Mouse (Mus musculus) spleen, adult 10 weeks (tissue): ENCODE results near the gene Bco2. TPM values are rescaled to one million over a fixed set of nuclear protein-coding genes. Genes with fewer than 3 reads are reported as not detected.

Experiments
- polyA plus RNA-seq: library from polyadenylated mRNA; stranded (reverse); fragments of 350-450 nt; fragmentation: Illumina TruSeq; extraction: RNeasy Lipid Tissue Mini Kit (QIAGEN cat#74804); gene quantifications from one replicate; pipeline ENCODE4 v1.2.3, GENCODE M21; 2015; ENCODE audit warnings: low replicate concordance; ENCODE audit not compliant: insufficient read depth

The Bco2 gene
- polyA plus RNA-seq, result 6.1 TPM

DNA sequence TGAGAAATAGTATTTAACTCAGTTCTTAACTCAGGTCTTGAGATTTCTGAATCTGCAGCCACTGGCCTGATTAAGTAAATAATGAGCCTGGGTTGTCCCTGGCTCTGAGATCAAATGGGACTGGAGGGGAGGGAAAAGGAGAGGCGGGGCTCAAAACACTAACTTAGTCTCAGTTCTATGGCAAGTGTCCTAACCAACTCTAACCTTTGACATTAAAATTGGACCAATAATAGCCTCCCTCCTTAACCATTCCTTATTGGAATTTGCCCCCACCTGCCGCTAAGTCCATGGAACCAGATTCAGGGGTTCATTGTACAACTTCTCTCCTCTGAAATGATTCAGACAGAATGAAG, at the start of gene Bco2:
TSS of gene Bco2 (minus strand) at position 88 of the 353 bp plus-strand sequence.

DNA sequence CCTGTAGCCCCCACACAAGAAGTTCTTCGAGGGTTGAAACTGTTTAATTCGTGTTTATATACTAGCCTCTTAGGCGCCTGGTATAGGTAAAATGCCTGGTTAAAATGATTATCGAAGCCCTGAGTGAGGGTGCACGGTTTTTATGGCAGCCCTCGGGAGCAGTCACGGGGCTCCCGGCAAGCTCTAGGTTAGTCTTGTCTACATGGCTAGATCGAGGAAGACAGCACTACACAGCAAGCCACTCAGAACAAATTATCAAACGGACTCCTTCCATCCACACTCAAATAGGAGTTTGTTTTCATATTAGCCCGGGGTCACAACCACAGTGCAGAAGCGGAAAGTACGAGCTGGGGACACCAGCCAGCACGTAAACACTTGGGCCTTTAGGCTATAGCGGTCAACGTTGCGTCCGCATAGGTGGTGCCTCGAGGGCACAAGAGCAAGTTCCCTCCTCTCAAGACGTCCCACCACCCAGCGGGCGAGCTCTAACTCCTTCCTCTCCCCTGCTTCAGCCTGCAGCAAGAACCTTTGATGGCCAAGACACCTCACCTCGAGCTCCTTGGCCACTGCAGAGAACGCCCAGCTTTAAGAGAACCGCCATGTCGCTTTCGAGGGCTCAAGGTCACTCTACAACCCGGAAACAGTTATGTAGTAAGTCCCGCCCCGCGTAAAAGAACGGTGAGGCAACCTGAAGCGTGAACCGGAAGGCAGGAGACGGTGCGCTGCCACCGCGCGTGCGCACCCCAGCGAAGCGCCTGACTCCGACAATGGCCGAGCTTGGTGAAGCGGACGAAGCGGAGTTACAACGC, 48.4 kb upstream of the Bco2 start, which contains the start of the genes Sdhd and Timm8b:
TSS of gene Sdhd (minus strand) at position 624 of the 809 bp plus-strand sequence.
TSS of gene Timm8b (plus strand) at position 722 of the 809 bp plus-strand sequence.

GRCm38 (mm10) chr9:50561145-50561917, 6.3 kb upstream of the Bco2 start, which contains the start of gene Tex12:
Gene Tex12 (minus strand): TSS chr9:50561325.

DNA sequence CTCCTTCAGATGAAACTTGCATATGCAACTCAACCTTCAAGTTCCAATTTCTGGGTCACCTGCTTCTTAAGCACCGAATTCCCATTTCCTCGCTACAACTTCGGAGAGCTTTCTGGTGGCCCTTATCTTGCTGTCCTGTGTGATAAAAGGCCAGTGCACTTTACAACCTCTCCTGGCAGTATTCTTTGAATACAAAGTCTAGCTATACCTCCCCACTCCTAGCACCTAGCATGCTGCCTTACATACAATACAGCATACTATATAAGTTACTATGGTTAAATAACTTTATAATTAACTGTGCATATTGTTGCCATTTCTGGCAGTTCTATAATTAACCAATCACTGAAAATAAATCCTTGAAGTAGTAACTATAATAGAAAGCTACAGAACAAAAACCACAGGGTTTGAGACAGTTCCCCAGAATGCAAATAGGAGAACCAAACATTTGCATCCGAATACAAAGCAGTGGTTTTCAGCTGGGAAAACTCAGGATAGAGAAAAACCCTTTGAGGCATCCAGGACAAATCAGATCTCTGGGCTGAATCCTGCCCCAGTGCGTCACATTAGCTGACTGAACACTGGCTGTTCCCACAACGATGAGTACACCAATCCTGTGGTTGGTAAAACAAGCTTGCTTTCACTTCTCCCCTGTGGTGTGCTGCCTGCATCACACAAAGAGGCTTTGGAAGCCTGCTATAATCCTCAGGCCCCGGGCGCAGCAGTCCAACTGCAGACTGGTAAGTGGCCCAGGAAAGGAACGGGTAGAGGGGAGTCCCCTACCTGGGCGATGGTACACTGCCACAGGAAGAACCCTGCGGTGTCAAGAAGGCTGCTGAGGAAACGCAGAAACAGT, 514 bp downstream of the Bco2 start, which contains the start of gene Il18:
TSS of gene Il18 (plus strand) at position 587 of the 853 bp plus-strand sequence.

DNA sequence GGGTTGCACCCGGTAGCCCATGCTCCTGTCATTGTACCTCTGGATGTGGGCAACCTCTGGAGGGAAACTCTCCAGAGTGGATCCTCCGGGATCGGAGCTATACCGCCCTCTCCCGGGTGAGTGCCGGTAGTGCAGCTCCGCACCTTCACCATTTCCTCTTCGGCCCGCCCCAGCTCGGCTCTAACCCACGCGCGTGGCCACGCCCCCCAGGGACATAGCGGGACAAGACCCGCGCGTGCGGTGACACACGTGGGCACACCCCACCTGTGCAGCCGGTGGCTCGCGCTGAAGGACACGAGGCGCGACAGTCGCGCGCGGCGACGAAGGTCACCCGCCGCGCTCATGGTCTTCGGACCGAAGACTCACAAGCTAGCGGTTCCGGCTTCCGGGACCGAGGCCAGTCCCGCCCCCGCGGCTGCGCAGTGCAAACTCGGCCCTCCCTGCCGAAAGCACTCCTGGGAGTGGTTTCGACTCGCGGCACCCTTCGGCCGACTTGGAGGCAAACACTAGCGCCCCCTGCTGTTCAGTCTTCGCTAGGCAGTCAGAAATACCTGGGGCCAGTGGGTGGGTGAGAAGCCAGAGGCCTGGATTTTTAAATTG, 26.6 kb downstream of the Bco2 start, which contains the start of gene Pts:
TSS of gene Pts (minus strand) at position 432 of the 600 bp plus-strand sequence.

DNA sequence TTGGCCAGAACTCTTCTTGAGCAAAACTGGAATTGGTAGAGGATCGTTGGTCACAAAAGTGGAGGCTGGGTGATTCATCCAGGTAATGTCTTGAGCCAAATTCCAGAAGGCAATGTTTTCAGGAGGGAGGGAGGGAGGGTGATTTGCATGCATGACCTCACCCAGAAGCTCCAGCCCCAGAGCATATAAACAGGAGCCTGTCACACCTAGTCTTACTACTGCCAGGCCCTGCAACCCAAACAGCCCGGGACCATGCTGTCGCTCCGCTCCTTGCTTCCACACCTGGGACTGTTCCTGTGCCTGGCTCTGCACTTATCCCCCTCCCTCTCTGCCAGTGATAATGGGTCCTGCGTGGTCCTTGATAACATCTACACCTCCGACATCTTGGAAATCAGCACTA, 60.7 kb downstream of the Bco2 start, which contains the start of gene Plet1:
TSS of gene Plet1 (plus strand) at position 215 of the 400 bp plus-strand sequence.

Other genes starting within 250 kb of the Bco2 start
- 107 TPM for gene Rpl10-ps3, start 210.2 kb downstream of the Bco2 start, polyA plus RNA-seq
- not detected for gene Plet1, start 60.7 kb downstream of the Bco2 start, polyA plus RNA-seq
- gene Pts, start 26.5 kb downstream of the Bco2 start, polyA plus RNA-seq, result 162 TPM
- gene Il18, start 354 bp downstream of the Bco2 start, polyA plus RNA-seq, result 108 TPM
- not detected for gene Tex12, start 6.1 kb upstream of the Bco2 start, polyA plus RNA-seq
- 117 TPM for gene Sdhd, start 48.6 kb upstream of the Bco2 start, polyA plus RNA-seq
- gene Timm8b, start 48.7 kb upstream of the Bco2 start, polyA plus RNA-seq, result 80.7 TPM
- gene Pih1d2, start 62.1 kb upstream of the Bco2 start, polyA plus RNA-seq, result 2.5 TPM
- 49.6 TPM for gene Nkapd1, start 62.3 kb upstream of the Bco2 start, polyA plus RNA-seq
- 47.7 TPM for gene Dlat, start 104.6 kb upstream of the Bco2 start, polyA plus RNA-seq
- gene Dixdc1, start 184.3 kb upstream of the Bco2 start, polyA plus RNA-seq, result 0.40 TPM
- gene 2310030G06Rik, start 191.4 kb upstream of the Bco2 start, polyA plus RNA-seq, result 1.6 TPM
- 14.9 TPM for gene Cryab, start 196.1 kb upstream of the Bco2 start, polyA plus RNA-seq
- gene Hspb2, start 197.2 kb upstream of the Bco2 start, polyA plus RNA-seq, result 2.4 TPM
- gene Fdxacb1, start 213.1 kb upstream of the Bco2 start, polyA plus RNA-seq, result 10.9 TPM
- gene Alg9, start 219.8 kb upstream of the Bco2 start, polyA plus RNA-seq, result 12.7 TPM
- gene 1110032A03Rik, start 220.3 kb upstream of the Bco2 start, polyA plus RNA-seq, result 30.0 TPM